Mouse (Mus musculus) hindbrain, postnatal 0 days (tissue): Measurements from ENCODE around the gene Man2a2. TPM values are rescaled to one million over a fixed set of nuclear protein-coding genes. Genes with fewer than 3 reads are reported as not detected.

Source experiments
- ATAC-seq: fragments of 200-750 bp; cut with Nextera tagmentation; 2 replicates; pipeline ENCODE4 v1.8.0; 2017; ENCODE audit warnings: mild to moderate bottlenecking, moderate TSS enrichment, moderate library complexity
- DNase-seq: peaks from one replicate; pipeline ENCODE4 v3.0.0-alpha.2; 2015; ENCODE audit warnings: low spot score
- H3K27ac ChIP-seq: fragments of 300-500 bp; sonication (generic); 2 replicates; pipeline ENCODE4 v1.5.1; 2014; ENCODE audit warnings: mild to moderate bottlenecking
- H3K27me3 ChIP-seq: fragments of 300-500 bp; sonication (generic); 2 replicates; pipeline ENCODE4 v1.6.1; 2014; ENCODE audit warnings: low read length, mixed read lengths; ENCODE audit not compliant: insufficient read depth
- H3K36me3 ChIP-seq: fragments of 300-500 bp; sonication (generic); 2 replicates; pipeline ENCODE4 v1.6.1; 2014; ENCODE audit warnings: low read length, mixed read lengths; ENCODE audit not compliant: insufficient read depth
- H3K4me1 ChIP-seq: fragments of 300-500 bp; sonication (generic); 2 replicates; pipeline ENCODE4 v1.6.1; 2014; ENCODE audit warnings: antibody characterized with exemption, low read length, mixed read lengths; ENCODE audit not compliant: insufficient read depth
- H3K4me2 ChIP-seq: fragments of 300-500 bp; sonication (generic); 2 replicates; pipeline ENCODE4 v1.6.1; 2014; ENCODE audit warnings: low read depth, mild to moderate bottlenecking, low read length, moderate library complexity, mixed read lengths
- H3K4me3 ChIP-seq: fragments of 300-500 bp; sonication (generic); 2 replicates; pipeline ENCODE4 v1.5.1; 2014; ENCODE audit warnings: low read length
- H3K9ac ChIP-seq: fragments of 300-500 bp; sonication (generic); replicated peaks from 2 replicates; pipeline ENCODE4 v1.6.1; 2014; ENCODE audit warnings: mild to moderate bottlenecking, low read length, moderate library complexity, mixed read lengths
- H3K9me3 ChIP-seq: fragments of 300-500 bp; sonication (generic); 2 replicates; pipeline ENCODE4 v1.6.1; 2016; ENCODE audit warnings: low read length, mixed read lengths
- CTCF ChIP-seq: IDR thresholded peaks from 2 replicates; pipeline ENCODE4 v1.5.1; 2016; ENCODE audit warnings: antibody characterized with exemption, control low read depth, low read depth
- WGBS: fragments of 180-500 bp; shearing (Covaris S2); extraction: QIAGEN DNeasy Blood & Tissue Kit; methylation state at CpG from one replicate; pipeline ENCODE4 v1.1.7; 2014; 5-methylcytosine and 5-hydroxymethylcytosine counted together
- polyA plus RNA-seq: library from polyadenylated mRNA; unstranded; fragments of >200 nt; fragmentation: Nextera tagmentation; extraction: Ambion mirVana; gene quantifications from 2 replicates; pipeline ENCODE4 v1.2.1, GENCODE M21; 2015
- total RNA-seq: library from RNA; depleted of rRNA; stranded (reverse); fragments of >200 nt; gene quantifications from 2 replicates; pipeline ENCODE4 v1.2.3, GENCODE M21; 2014

Gene Man2a2
- total and polyA plus RNA-seq, 2 experiments from 2014 or later, result 15.7 to 61.3 TPM

- Histone ChIP-seq H3K4me1 (peaks cover 18% of the 10 kb centered on the region), H3K4me2 (no peak overlapping the region), H3K4me3 (no peak overlapping the region), H3K9ac (no peak overlapping the region), H3K9me3 (no peaks in the 10 kb centered on the region), H3K27ac (no peak overlapping the region), H3K27me3 (no peaks in the 10 kb centered on the region), H3K36me3 (no peaks in the 10 kb centered on the region)
- TF ChIP-seq CTCF, result no peak
- ATAC-seq (no peak), DNase-seq (no peak)
- WGBS, result 60% methylated on average over 7 of the region's 7 CpGs
Measured at GRCm38 (mm10) chr7:80404101-80404894, 33.1 kb upstream of the Man2a2 start.

- no peak for TF ChIP-seq CTCF
- no peaks in the 10 kb centered on the region for H3K9me3 ChIP-seq
- peak overlapping the region; percentile 93; the same call in 1 of the 2 replicates for H3K27ac ChIP-seq
- DNase-seq (peak; percentile 82), ATAC-seq (no peak)
- H3K36me3 ChIP-seq, result no peaks in the 10 kb centered on the region
- 28% methylated on average over 9 of the region's 9 CpGs for WGBS
- H3K4me3 ChIP-seq, result peak overlapping the region; percentile 89; the same call in 1 of the 2 replicates
- peaks cover 18% of the 10 kb centered on the region for H3K4me1 ChIP-seq
- peak overlapping the region; percentile 87; the same call in 1 of the 2 replicates for H3K4me2 ChIP-seq
- H3K27me3 ChIP-seq, result no peaks in the 10 kb centered on the region
- peak overlapping the region; percentile 94; the same call in 1 of the 2 replicates for H3K9ac ChIP-seq
Measured at GRCm38 (mm10) chr7:80403551-80403950, 32.4 kb upstream of the Man2a2 start.

DNA sequence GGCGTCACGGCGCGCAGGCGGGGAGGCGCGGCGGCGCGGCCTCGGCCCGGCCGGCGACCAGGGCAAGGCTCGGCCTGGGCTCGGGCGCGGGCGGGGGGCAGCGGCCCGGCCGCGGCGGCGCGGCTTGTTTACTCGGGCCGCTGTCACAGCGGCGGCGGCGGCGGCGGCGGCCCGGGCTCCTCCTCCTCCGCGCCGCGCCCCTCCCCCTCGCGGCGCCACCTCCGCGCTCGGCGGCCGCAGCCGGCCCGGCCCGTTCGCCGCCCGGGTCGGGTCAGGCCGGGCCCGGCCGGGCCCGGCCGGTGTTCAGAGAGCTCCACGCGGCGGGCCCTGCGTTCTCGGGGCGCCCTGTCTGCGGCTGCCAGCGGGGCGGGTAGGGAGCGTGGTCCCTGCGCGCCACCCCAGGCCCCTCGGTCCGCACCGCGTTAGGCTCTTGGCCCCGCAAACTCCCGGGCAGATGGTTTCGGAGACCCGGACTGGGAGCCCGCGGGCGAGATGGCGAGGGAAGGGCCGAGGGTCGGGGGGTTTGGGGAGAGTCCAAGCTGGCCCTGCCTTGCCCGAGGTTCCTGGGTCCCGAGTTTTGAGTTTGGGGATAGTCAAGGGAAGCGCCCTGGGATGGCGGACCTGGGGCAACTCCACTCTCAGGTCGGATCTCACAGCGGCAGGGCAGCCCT is 31.6 kb upstream of the Man2a2 start:
- DNase-seq, result peak; percentile 83
- Histone ChIP-seq H3K4me1 (peaks cover 18% of the 10 kb centered on the region), H3K4me3 (peak overlapping the region; percentile 89), H3K9me3 (no peaks in the 10 kb centered on the region), H3K36me3 (no peaks in the 10 kb centered on the region; the same call in 1 of the 2 replicates), H3K4me2 (peak overlapping the region; percentile 87), H3K9ac (peak overlapping the region; percentile 94), H3K27me3 (no peaks in the 10 kb centered on the region), H3K27ac (peak overlapping the region; percentile 93)
- ATAC-seq, result peak; percentile 78
- WGBS, result 2% methylated on average over 38 of the region's 92 CpGs
- no peak for TF ChIP-seq CTCF

DNA sequence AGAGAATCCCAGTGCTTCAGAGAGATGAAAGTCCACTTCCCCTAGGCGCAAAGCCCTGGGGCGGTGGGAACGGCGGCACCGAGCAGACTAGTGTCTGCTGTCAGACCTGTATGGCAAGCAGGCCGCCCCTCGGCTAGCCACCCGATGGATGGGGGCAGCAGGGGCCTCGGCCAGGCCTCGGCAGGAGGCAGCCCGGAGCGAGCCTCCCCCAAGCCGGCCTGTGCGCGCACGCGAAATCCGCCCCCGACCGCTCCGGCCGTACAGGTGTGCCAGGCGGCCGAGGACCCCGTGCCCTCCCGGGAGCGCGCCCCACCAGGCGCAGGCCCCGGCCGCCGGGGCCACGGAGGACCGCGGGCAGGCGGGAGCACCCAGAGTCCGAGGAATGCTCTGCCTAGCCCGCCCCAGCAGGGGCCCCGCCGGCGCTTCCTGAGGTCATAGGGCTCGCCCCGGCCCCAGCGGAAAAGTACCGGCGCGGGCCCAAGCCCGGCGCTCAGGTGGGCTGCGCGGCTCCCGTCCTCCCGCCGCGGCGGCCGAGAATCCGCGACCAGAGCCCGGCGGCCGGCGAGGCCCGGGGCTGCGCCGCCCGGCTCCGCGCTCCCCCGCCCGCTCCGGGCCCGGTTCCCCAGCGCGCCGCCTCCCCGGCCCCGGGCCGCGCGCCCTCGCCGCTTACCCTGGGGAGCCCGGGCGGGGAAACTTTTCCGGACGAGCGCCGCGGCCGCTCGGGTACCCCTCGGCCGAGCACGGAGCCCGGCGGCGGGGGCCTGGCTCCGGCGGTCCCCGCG is 30.9 kb upstream of the Man2a2 start:
- WGBS, result under 1% methylated on average over 80 of the region's 102 CpGs
- Histone ChIP-seq H3K27me3 (no peaks in the 10 kb centered on the region), H3K4me1 (peaks cover 18% of the 10 kb centered on the region), H3K4me3 (peak overlapping the region; percentile 89), H3K4me2 (peak overlapping the region; percentile 87), H3K27ac (peak overlapping the region; percentile 93), H3K9ac (peak overlapping the region; percentile 94), H3K9me3 (no peaks in the 10 kb centered on the region), H3K36me3 (no peaks in the 10 kb centered on the region; the same call in 1 of the 2 replicates)
- DNase-seq (peak; percentile 49), ATAC-seq (peak; percentile 63)
- TF ChIP-seq CTCF, result no peak

DNA sequence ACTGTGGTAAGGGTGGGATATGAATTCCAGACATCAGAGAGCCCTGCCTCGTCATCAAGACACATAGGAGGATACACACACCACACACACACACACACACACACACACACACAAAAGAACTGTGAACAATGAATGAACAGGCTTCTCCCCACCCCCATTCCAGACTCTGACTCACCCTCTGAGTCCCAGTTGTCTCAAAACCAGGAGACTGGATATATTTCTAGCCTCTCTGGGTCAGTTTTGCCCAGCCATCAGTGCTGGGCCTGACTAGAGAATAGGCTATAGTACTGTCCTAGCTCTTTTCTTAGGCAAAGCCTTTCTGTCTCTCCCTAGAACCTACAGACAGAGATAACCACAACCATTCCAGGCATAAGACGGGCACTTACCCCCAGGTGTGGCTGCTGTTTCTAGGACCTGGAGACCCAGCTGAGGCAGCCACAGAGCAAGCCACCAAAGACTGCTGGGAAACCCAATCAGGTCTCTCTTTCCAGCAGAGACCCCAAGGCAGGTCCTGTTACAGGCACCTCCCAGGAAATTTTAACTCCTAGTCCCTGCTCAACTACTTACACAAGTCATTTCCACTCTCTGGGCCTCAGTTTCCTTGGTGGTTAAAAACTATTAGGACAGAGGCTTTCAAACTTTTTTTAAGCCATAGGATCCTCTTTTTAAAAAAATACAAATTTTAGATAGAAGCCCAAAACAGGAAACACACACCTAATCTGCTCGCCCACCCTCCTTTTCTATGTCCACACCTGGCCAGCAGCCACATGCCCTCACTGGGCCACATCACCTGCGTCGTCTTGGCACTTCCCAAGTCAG is 30.1 kb upstream of the Man2a2 start:
- Histone ChIP-seq H3K36me3 (peaks cover 5% of the 10 kb centered on the region), H3K27ac (peak overlapping the region; percentile 93; the same call in 1 of the 2 replicates), H3K4me1 (peaks cover 18% of the 10 kb centered on the region), H3K4me3 (peak overlapping the region; percentile 89), H3K27me3 (no peaks in the 10 kb centered on the region), H3K9ac (peak overlapping the region; percentile 94), H3K9me3 (no peaks in the 10 kb centered on the region), H3K4me2 (peak overlapping the region; percentile 87)
- no peak for TF ChIP-seq CTCF
- WGBS, result 25% methylated on average over 5 of the region's 5 CpGs
- ATAC-seq, result no peak
- DNase-seq, result no peak

DNA sequence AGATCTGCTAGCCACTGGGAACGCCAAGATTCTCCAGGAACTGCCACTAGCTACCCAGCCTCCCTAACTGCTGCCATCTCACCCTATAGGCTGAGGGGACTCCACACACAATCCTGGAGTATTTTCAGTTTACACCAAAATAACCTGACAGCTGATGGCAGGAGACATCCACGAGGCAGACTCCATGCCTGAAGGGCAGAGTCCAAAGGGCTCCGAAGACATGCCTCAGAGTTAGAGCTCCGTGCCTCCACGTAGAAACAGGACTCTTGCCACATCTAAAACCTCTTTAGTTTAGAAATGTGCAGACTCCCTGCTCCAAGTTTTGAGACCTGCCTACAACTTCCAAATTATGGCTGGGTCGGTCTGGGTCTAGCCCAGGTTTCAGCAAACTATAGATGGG is 29.4 kb upstream of the Man2a2 start:
- no peak overlapping the region for H3K27ac ChIP-seq
- H3K27me3 ChIP-seq, result no peaks in the 10 kb centered on the region
- 66% methylated on average over 6 of the region's 6 CpGs for WGBS
- H3K9ac ChIP-seq, result no peak overlapping the region
- ATAC-seq (no peak), DNase-seq (no peak)
- H3K4me2 ChIP-seq, result peak overlapping the region; percentile 87
- no peak overlapping the region for H3K4me3 ChIP-seq
- peaks cover 9% of the 10 kb centered on the region for H3K36me3 ChIP-seq
- no peaks in the 10 kb centered on the region for H3K9me3 ChIP-seq
- no peak for TF ChIP-seq CTCF
- peaks cover 18% of the 10 kb centered on the region for H3K4me1 ChIP-seq
